Mouse (Mus musculus) cerebellum, adult 2 months (tissue): ENCODE measurements at regions not wholly inside any gene's neighbourhood (a gene's known extent, or its start where the extent isn't known, plus 50 kb on each side); places are given as distances from the start of the nearest gene placed in this dataset.

ENCODE experiments used
- DNase-seq, 2 experiments: peaks; one replicate each; pipeline ENCODE4 v3.0.0; 2021
- H3K27ac ChIP-seq: fragments of 200-500 bp; 2 replicates; pipeline ENCODE4 v1.5.1; 2012; ENCODE audit warnings: low read length, control low read depth, inconsistent platforms; ENCODE audit not compliant: insufficient read depth
- H3K27me3 ChIP-seq: fragments of 200-500 bp; 2 replicates; pipeline ENCODE4 v1.6.1; 2012; ENCODE audit warnings: inconsistent platforms, mild to moderate bottlenecking, low read length, moderate library complexity; ENCODE audit not compliant: control insufficient read depth, insufficient read depth
- H3K4me1 ChIP-seq: fragments of 200-500 bp; 2 replicates; pipeline ENCODE4 v1.6.1; 2011; ENCODE audit warnings: low read length; ENCODE audit not compliant: control insufficient read depth, insufficient read depth
- H3K4me3 ChIP-seq: fragments of 200-500 bp; replicated peaks from 2 replicates; pipeline ENCODE3; 2011; ENCODE audit warnings: mild to moderate bottlenecking, low read depth, low read length, control low read depth; ENCODE audit not compliant: insufficient read depth
- CTCF ChIP-seq: fragments of 200-500 bp; IDR thresholded peaks from 2 replicates; pipeline ENCODE4 v1.5.1; 2011; ENCODE audit warnings: low read depth, mild to moderate bottlenecking, control low read depth, low read length, moderate library complexity, borderline replicate concordance; ENCODE audit not compliant: insufficient read depth
- POLR2A ChIP-seq: fragments of 200-500 bp; IDR thresholded peaks from 2 replicates; pipeline ENCODE4 v1.6.1; 2011; ENCODE audit warnings: low read length, control low read depth, borderline replicate concordance; ENCODE audit not compliant: insufficient read depth
- WGBS: fragments of 180-500 bp; shearing (Covaris S2); methylation state at CpG from one replicate; pipeline ENCODE4 v1.1.7; 2018; 5-methylcytosine and 5-hydroxymethylcytosine counted together

- TF ChIP-seq POLR2A: no peak
- TF ChIP-seq CTCF: no peak
- DNase-seq: no peak
- H3K4me1 ChIP-seq: no peaks in the 10 kb centered on the region
- WGBS: 76% methylated on average over 2 of the region's 2 CpGs
- H3K27me3 ChIP-seq: no peaks in the 10 kb centered on the region
- H3K4me3 ChIP-seq: no peak overlapping the region
- H3K27ac ChIP-seq: no peak overlapping the region
Observed at GRCm38 (mm10) chr11:41533009-41533408, 467.6 kb downstream of the Gabrg2 start.

- H3K4me3 ChIP-seq: no peak overlapping the region
- H3K4me1 ChIP-seq: no peaks in the 10 kb centered on the region
- TF ChIP-seq CTCF (no peak), POLR2A (no peak)
- no peak overlapping the region for H3K27ac ChIP-seq
- 56% methylated on average over 7 of the region's 7 CpGs for WGBS
- H3K27me3 ChIP-seq: no peaks in the 10 kb centered on the region
- no peak for DNase-seq
Observed at GRCm38 (mm10) chr11:41531971-41532896, 468.4 kb downstream of the Gabrg2 start.

- no peak overlapping the region for H3K4me3 ChIP-seq
- no peaks in the 10 kb centered on the region for H3K27me3 ChIP-seq
- 96% methylated on average over 5 of the region's 5 CpGs for WGBS
- DNase-seq: no peak
- no peak for TF ChIP-seq CTCF
- TF ChIP-seq POLR2A: no peak
- H3K4me1 ChIP-seq: no peaks in the 10 kb centered on the region
- H3K27ac ChIP-seq: no peak overlapping the region
Observed at GRCm38 (mm10) chr11:41524979-41525378, 475.7 kb downstream of the Gabrg2 start.

- WGBS: 84% methylated on average over 7 of the region's 7 CpGs
- TF ChIP-seq CTCF (no peak), POLR2A (no peak)
- Histone ChIP-seq H3K27ac (no peak overlapping the region), H3K4me3 (no peak overlapping the region), H3K4me1 (no peaks in the 10 kb centered on the region), H3K27me3 (no peaks in the 10 kb centered on the region; the same call in 1 of the 2 replicates)
- no peak for DNase-seq
Observed at GRCm38 (mm10) chr11:41493277-41493676, 507.4 kb downstream of the Gabrg2 start.

GRCm38 (mm10) chr11:41491966-41492365, 508.7 kb downstream of the Gabrg2 start:
- DNase-seq: no peak
- Histone ChIP-seq H3K4me1 (no peaks in the 10 kb centered on the region), H3K4me3 (no peak overlapping the region), H3K27me3 (no peaks in the 10 kb centered on the region; the same call in 1 of the 2 replicates), H3K27ac (no peak overlapping the region)
- TF ChIP-seq CTCF (no peak), POLR2A (no peak)
- WGBS: 82% methylated on average over 5 of the region's 5 CpGs

- TF ChIP-seq POLR2A (no peak), CTCF (no peak)
- no peak overlapping the region for H3K4me3 ChIP-seq
- H3K4me1 ChIP-seq: no peaks in the 10 kb centered on the region
- no peak for DNase-seq
- no peak overlapping the region for H3K27ac ChIP-seq
- 70% methylated on average over 3 of the region's 3 CpGs for WGBS
- H3K27me3 ChIP-seq: no peaks in the 10 kb centered on the region; the same call in 1 of the 2 replicates
Observed at GRCm38 (mm10) chr11:41491279-41491678, 509.4 kb downstream of the Gabrg2 start.

- DNase-seq: no peak
- Histone ChIP-seq H3K4me1 (no peaks in the 10 kb centered on the region), H3K4me3 (no peak overlapping the region), H3K27ac (no peak overlapping the region), H3K27me3 (no peaks in the 10 kb centered on the region)
- WGBS: 37% methylated on average over 1 of the region's 1 CpGs
- TF ChIP-seq POLR2A: no peak
- TF ChIP-seq CTCF: no peak
Observed at GRCm38 (mm10) chr11:41483881-41484280, 516.8 kb downstream of the Gabrg2 start.
